Mouse (Mus musculus): ENCODE measurements around the gene Get4. TPM values are rescaled to one million over a fixed set of nuclear protein-coding genes. Genes with fewer than 3 reads are reported as not detected.
A peak's percentile ranks its signal among the peaks of the same experiment; 100 is the strongest.

Gene Get4
- polyA plus RNA-seq, 1 experiment from 2014 or later, result 159 TPM

DNA sequence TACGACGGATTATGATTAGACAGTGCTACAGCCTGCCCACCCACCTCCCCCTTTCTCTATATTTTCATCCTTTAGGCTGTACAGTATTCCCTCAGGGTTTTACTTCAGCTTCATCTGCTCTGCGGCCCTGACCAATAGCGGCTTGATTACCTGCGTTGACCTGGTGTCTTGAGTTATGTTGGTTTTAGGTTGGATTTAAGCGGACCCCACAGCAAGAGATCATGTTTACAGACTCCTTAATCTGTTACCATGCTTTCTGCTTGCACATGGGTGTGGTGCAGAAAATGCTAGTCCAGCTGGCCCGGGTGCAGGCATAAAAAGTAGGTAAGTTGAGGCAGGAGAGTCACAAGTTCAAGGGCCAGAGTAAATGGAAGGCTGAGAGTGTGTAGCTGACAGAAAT lies 845 bp upstream of the Get4 start:
- Histone ChIP-seq H3K27ac (replicated peaks; ENCODE audit: low read depth, low read length) (no peak overlapping the region), H3K4me2 (ENCODE audit: low read depth, severe bottlenecking) (peak overlapping the region; percentile 92; the same call in 1 of the 2 replicates), H3K36me3 (ENCODE audit: control insufficient read depth, insufficient read depth, low read length) (peaks cover 11% of the 10 kb centered on the region; the same call in 1 of the 2 replicates), H3K9me3 (ENCODE audit: control insufficient read depth, low read length) (no peaks in the 10 kb centered on the region), H3K9ac (ENCODE audit: low read length) (peak overlapping the region; percentile 66; the same call in 1 of the 2 replicates), H3K27me3 (ENCODE audit: control insufficient read depth, insufficient read depth, low read length) (no peaks in the 10 kb centered on the region), H3K4me1 (ENCODE audit: control insufficient read depth, insufficient read depth, low read length) (peaks cover 10% of the 10 kb centered on the region), H3K4me3 (ENCODE audit: low read depth, low read length) (peak overlapping the region; percentile 58; the same call in 1 of the 2 replicates)
- WGBS, result 84% methylated on average over 7 of the region's 7 CpGs
- DNase-seq (ENCODE audit: low spot score) (no peak), ATAC-seq (ENCODE audit: insufficient number of reproducible peaks, low FRiP score, low TSS enrichment, low read depth) (no peak)

DNA sequence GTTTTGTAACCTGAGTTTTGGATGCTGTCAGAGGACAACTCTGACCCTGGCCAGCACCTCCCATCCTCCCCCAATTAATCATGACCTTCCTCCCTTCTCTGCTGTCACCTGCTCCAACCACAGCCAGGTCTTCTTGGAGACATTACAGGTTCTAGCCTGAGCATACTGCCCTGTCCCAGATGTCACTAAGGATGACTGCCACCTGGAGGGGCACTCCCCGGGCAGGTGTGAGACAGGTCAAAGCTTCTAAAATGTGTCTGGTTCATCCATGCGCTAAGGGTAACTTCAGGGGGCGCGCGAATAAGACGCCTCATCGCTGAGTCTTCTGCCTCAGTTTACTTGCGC lies 416 bp upstream of the Get4 start:
- Histone ChIP-seq H3K9me3 (ENCODE audit: control insufficient read depth, low read length) (no peaks in the 10 kb centered on the region), H3K27ac (replicated peaks; ENCODE audit: low read depth, low read length) (no peak overlapping the region), H3K27me3 (ENCODE audit: control insufficient read depth, insufficient read depth, low read length) (no peaks in the 10 kb centered on the region), H3K9ac (ENCODE audit: low read length) (peak overlapping the region; percentile 66), H3K36me3 (ENCODE audit: control insufficient read depth, insufficient read depth, low read length) (peaks cover 11% of the 10 kb centered on the region; the same call in 1 of the 2 replicates), H3K4me2 (ENCODE audit: low read depth, severe bottlenecking) (peak overlapping the region; percentile 92), H3K4me3 (ENCODE audit: low read depth, low read length) (peak overlapping the region; percentile 58), H3K4me1 (ENCODE audit: control insufficient read depth, insufficient read depth, low read length) (peaks cover 10% of the 10 kb centered on the region)
- WGBS, result under 1% methylated on average over 8 of the region's 8 CpGs
- DNase-seq (ENCODE audit: low spot score), result no peak
- peak; percentile 53 for ATAC-seq (ENCODE audit: insufficient number of reproducible peaks, low FRiP score, low TSS enrichment, low read depth)

DNA sequence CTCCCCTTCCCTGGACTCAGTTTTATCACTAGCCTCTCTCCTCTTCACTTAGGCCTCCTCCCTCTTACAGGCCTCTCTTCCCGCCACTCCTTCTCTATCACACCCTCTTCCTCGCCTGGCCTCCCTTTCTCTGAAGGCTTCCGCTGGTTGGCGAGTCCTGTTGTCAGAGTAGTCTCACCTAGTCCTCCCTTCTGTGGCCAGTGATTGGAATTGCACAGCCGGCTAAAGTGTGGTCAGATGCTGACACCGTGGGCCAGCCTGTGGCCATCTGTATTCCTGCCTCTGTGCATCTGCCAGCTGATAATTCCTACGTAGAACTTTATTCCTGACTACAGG lies 754 bp downstream of the Get4 start:
- H3K9me3 ChIP-seq (ENCODE audit: control insufficient read depth, low read length), result no peaks in the 10 kb centered on the region
- peak overlapping the region; percentile 58 for H3K4me3 ChIP-seq (ENCODE audit: low read depth, low read length)
- H3K27ac ChIP-seq (replicated peaks; ENCODE audit: low read depth, low read length), result peak overlapping the region; percentile 64; the same call in 1 of the 2 replicates
- WGBS, result 1% methylated on average over 7 of the region's 7 CpGs
- no peak for DNase-seq (ENCODE audit: low spot score)
- H3K9ac ChIP-seq (ENCODE audit: low read length), result peak overlapping the region; percentile 70
- peaks cover 10% of the 10 kb centered on the region for H3K4me1 ChIP-seq (ENCODE audit: control insufficient read depth, insufficient read depth, low read length)
- peak overlapping the region; percentile 92 for H3K4me2 ChIP-seq (ENCODE audit: low read depth, severe bottlenecking)
- peak; percentile 5; the same call in 1 of the 2 replicates for ATAC-seq (ENCODE audit: insufficient number of reproducible peaks, low FRiP score, low TSS enrichment, low read depth)
- H3K36me3 ChIP-seq (ENCODE audit: control insufficient read depth, insufficient read depth, low read length), result peaks cover 6% of the 10 kb centered on the region; the same call in 1 of the 2 replicates
- no peaks in the 10 kb centered on the region for H3K27me3 ChIP-seq (ENCODE audit: control insufficient read depth, insufficient read depth, low read length)

DNA sequence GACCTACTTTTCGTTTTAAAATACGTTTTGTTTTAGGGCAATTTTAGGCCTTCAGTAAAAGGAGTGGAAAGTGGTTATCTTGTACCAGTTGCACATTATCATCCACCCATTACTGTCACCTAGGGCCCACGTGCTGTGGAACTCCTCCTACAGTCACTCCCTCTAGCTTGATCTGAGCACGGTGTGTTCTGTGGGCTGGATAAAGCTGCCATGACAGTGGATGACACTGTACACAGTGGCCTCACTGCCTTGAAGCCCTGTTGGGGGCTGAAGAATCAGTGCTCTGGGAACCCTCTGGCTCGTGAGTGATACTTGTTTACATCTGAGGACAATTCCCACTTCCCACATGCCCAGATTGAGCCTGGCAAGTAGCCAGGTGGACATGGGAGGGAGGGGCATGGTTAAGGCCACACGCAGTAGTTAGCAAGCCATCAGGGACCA lies 1.2 kb downstream of the Get4 start:
- Histone ChIP-seq H3K27ac (replicated peaks; ENCODE audit: low read depth, low read length) (0 out of 2 replicates have a peak overlapping the region, but pooled peaks have one; percentile 64), H3K4me1 (ENCODE audit: control insufficient read depth, insufficient read depth, low read length) (peaks cover 10% of the 10 kb centered on the region), H3K36me3 (ENCODE audit: control insufficient read depth, insufficient read depth, low read length) (peaks cover 3% of the 10 kb centered on the region; the same call in 1 of the 2 replicates), H3K9ac (ENCODE audit: low read length) (peak overlapping the region; percentile 70), H3K4me2 (ENCODE audit: low read depth, severe bottlenecking) (peak overlapping the region; percentile 92), H3K4me3 (ENCODE audit: low read depth, low read length) (peak overlapping the region; percentile 58), H3K27me3 (ENCODE audit: control insufficient read depth, insufficient read depth, low read length) (no peaks in the 10 kb centered on the region), H3K9me3 (ENCODE audit: control insufficient read depth, low read length) (no peaks in the 10 kb centered on the region)
- ATAC-seq (ENCODE audit: insufficient number of reproducible peaks, low FRiP score, low TSS enrichment, low read depth) (no peak), DNase-seq (ENCODE audit: low spot score) (no peak)
- WGBS, result 9% methylated on average over 6 of the region's 6 CpGs

DNA sequence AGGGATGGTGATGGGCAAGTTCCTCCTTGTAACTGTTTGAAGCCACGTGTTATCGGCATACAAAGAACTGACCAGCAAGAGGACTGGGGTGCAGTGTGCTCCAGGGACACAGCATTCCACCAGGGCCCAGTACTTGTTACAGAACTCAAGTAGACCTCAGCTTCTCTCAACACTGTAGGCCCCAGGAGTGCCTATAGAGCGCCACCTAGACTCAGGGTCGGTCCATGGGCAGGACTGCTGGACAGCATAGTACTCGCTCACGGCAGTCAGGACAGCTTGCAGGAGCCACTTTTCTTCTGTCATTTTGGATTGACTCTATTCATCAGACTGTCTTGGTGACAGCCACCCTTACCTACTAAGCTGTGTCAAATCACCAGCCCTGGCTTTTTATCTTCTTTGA lies 2.8 kb downstream of the Get4 start:
- H3K4me1 ChIP-seq (ENCODE audit: control insufficient read depth, insufficient read depth, low read length), result peaks cover 10% of the 10 kb centered on the region
- no peak for ATAC-seq (ENCODE audit: insufficient number of reproducible peaks, low FRiP score, low TSS enrichment, low read depth)
- H3K27me3 ChIP-seq (ENCODE audit: control insufficient read depth, insufficient read depth, low read length), result no peaks in the 10 kb centered on the region
- WGBS, result 85% methylated on average over 6 of the region's 6 CpGs
- H3K27ac ChIP-seq (replicated peaks; ENCODE audit: low read depth, low read length), result no peak overlapping the region
- H3K4me2 ChIP-seq (ENCODE audit: low read depth, severe bottlenecking), result no peak overlapping the region
- H3K9ac ChIP-seq (ENCODE audit: low read length), result no peak overlapping the region
- H3K4me3 ChIP-seq (ENCODE audit: low read depth, low read length), result no peak overlapping the region
- H3K9me3 ChIP-seq (ENCODE audit: control insufficient read depth, low read length), result no peaks in the 10 kb centered on the region
- no peaks in the 10 kb centered on the region; the same call in 1 of the 2 replicates for H3K36me3 ChIP-seq (ENCODE audit: control insufficient read depth, insufficient read depth, low read length)
- DNase-seq (ENCODE audit: low spot score), result no peak

DNA sequence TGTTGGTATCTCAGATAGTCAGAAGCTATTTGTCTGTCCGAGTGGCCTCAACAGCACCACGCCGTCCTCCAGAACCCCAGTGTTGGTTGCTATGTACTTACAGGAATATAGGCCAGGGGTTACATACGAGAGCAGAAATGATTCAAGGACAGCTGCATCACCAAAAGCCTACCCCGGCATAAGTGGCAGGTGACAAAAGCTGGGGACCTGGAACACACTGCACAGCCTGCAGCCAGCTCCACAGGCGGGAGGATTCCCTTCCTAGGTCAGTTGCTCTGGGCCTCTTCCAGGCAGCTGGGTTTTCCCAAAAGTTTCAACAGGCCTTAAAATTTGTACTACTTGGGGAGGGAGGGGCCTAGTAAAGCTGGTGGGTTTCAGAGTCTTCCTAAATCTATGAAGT lies 3.7 kb downstream of the Get4 start:
- Histone ChIP-seq H3K27me3 (ENCODE audit: control insufficient read depth, insufficient read depth, low read length) (no peaks in the 10 kb centered on the region), H3K9me3 (ENCODE audit: control insufficient read depth, low read length) (no peaks in the 10 kb centered on the region), H3K4me3 (ENCODE audit: low read depth, low read length) (no peak overlapping the region), H3K4me2 (ENCODE audit: low read depth, severe bottlenecking) (no peak overlapping the region), H3K4me1 (ENCODE audit: control insufficient read depth, insufficient read depth, low read length) (peaks cover 10% of the 10 kb centered on the region), H3K27ac (replicated peaks; ENCODE audit: low read depth, low read length) (no peak overlapping the region), H3K36me3 (ENCODE audit: control insufficient read depth, insufficient read depth, low read length) (peaks cover 5% of the 10 kb centered on the region; the same call in 1 of the 2 replicates), H3K9ac (ENCODE audit: low read length) (no peak overlapping the region)
- DNase-seq (ENCODE audit: low spot score) (no peak), ATAC-seq (ENCODE audit: insufficient number of reproducible peaks, low FRiP score, low TSS enrichment, low read depth) (no peak)
- 94% methylated on average over 6 of the region's 6 CpGs for WGBS

DNA sequence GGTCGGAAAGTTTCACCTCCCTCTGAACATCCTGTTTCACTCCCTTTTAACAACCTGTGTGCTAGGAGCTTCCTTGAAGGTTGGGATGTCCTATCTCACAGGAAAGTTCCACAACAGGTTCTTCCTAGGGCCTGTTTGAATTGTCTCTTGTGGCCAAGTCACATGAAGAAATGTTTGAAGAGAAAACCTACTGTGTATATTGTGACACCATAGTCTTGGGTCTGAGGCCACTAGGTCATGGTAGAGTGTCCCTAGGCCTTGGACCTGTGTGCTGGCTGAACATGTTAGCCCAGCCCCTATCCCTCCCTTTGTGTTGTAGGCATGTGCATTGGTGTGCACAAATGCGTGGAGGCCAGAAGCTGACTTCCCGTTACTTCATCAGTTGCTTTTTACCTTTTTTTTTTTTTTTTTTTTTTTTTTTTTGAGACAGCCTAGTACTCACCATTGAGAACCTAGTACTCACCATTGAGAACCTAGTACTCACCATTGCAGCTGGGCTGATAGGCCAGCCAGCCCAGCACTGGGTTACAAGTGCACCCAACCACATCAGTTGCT lies 4.2 kb downstream of the Get4 start:
- peaks cover 10% of the 10 kb centered on the region for H3K4me1 ChIP-seq (ENCODE audit: control insufficient read depth, insufficient read depth, low read length)
- H3K9ac ChIP-seq (ENCODE audit: low read length), result no peak overlapping the region
- H3K9me3 ChIP-seq (ENCODE audit: control insufficient read depth, low read length), result no peaks in the 10 kb centered on the region
- H3K27ac ChIP-seq (replicated peaks; ENCODE audit: low read depth, low read length), result no peak overlapping the region
- DNase-seq (ENCODE audit: low spot score) (no peak), ATAC-seq (ENCODE audit: insufficient number of reproducible peaks, low FRiP score, low TSS enrichment, low read depth) (no peak)
- no peak overlapping the region for H3K4me2 ChIP-seq (ENCODE audit: low read depth, severe bottlenecking)
- H3K27me3 ChIP-seq (ENCODE audit: control insufficient read depth, insufficient read depth, low read length), result no peaks in the 10 kb centered on the region
- H3K4me3 ChIP-seq (ENCODE audit: low read depth, low read length), result no peak overlapping the region
- 83% methylated on average over 3 of the region's 3 CpGs for WGBS
- peaks cover 8% of the 10 kb centered on the region; the same call in 1 of the 2 replicates for H3K36me3 ChIP-seq (ENCODE audit: control insufficient read depth, insufficient read depth, low read length)

DNA sequence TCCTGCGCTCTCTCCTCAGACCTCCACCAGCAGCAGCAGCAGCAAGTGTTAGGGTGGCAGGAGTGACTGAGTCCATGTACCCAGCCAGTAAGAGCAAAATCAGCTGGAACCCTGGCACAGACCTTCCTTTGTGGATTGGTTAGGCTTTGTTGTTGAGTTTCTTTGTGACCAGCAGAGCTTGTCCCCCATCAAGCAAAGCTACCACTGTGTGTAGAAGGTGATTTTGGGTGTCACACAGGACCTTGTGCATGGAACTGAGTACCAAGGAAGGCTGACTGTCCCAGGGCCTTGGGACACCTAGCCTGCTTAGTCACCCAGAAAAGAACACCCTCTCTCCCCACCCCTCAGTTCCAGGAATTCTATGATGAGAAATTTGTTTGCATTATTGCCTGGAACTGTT lies 5.1 kb downstream of the Get4 start:
- Histone ChIP-seq H3K27ac (replicated peaks; ENCODE audit: low read depth, low read length) (no peak overlapping the region), H3K27me3 (ENCODE audit: control insufficient read depth, insufficient read depth, low read length) (no peaks in the 10 kb centered on the region), H3K4me2 (ENCODE audit: low read depth, severe bottlenecking) (no peak overlapping the region), H3K4me1 (ENCODE audit: control insufficient read depth, insufficient read depth, low read length) (peaks cover 10% of the 10 kb centered on the region), H3K4me3 (ENCODE audit: low read depth, low read length) (no peak overlapping the region), H3K9me3 (ENCODE audit: control insufficient read depth, low read length) (no peaks in the 10 kb centered on the region), H3K9ac (ENCODE audit: low read length) (no peak overlapping the region), H3K36me3 (ENCODE audit: control insufficient read depth, insufficient read depth, low read length) (peaks cover 11% of the 10 kb centered on the region; the same call in 1 of the 2 replicates)
- no peak for ATAC-seq (ENCODE audit: insufficient number of reproducible peaks, low FRiP score, low TSS enrichment, low read depth)
- WGBS, result 96% methylated on average over 1 of the region's 1 CpGs
- no peak for DNase-seq (ENCODE audit: low spot score)

DNA sequence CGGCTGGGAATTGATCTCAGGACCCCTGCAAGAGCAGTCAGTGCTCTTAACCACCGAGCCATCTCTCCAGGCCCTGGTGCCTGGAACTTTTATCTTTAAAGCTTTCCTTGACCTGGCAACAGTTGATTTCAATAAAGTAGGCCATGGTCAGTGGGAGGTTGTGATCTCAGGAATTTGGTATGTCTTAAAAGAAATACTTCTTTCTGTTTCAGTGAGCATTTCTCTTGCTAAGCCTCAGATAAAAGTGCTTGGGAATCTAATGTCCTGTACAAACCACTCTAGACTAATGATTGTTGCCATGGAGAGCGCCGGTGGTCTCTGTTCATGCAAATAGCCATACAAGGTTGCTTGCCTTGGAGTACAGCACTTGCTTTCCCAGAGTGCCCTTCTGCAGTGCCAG lies 5.7 kb downstream of the Get4 start:
- WGBS, result 82% methylated on average over 4 of the region's 4 CpGs
- no peak for ATAC-seq (ENCODE audit: insufficient number of reproducible peaks, low FRiP score, low TSS enrichment, low read depth)
- Histone ChIP-seq H3K36me3 (ENCODE audit: control insufficient read depth, insufficient read depth, low read length) (peaks cover 16% of the 10 kb centered on the region; the same call in 1 of the 2 replicates), H3K4me2 (ENCODE audit: low read depth, severe bottlenecking) (no peak overlapping the region), H3K4me3 (ENCODE audit: low read depth, low read length) (no peak overlapping the region), H3K9me3 (ENCODE audit: control insufficient read depth, low read length) (no peaks in the 10 kb centered on the region), H3K27me3 (ENCODE audit: control insufficient read depth, insufficient read depth, low read length) (no peaks in the 10 kb centered on the region), H3K9ac (ENCODE audit: low read length) (no peak overlapping the region), H3K4me1 (ENCODE audit: control insufficient read depth, insufficient read depth, low read length) (peaks cover 10% of the 10 kb centered on the region), H3K27ac (replicated peaks; ENCODE audit: low read depth, low read length) (no peak overlapping the region)
- no peak for DNase-seq (ENCODE audit: low spot score)
